Mouse (Mus musculus): ENCODE measurements around the gene BC016579.

DNA sequence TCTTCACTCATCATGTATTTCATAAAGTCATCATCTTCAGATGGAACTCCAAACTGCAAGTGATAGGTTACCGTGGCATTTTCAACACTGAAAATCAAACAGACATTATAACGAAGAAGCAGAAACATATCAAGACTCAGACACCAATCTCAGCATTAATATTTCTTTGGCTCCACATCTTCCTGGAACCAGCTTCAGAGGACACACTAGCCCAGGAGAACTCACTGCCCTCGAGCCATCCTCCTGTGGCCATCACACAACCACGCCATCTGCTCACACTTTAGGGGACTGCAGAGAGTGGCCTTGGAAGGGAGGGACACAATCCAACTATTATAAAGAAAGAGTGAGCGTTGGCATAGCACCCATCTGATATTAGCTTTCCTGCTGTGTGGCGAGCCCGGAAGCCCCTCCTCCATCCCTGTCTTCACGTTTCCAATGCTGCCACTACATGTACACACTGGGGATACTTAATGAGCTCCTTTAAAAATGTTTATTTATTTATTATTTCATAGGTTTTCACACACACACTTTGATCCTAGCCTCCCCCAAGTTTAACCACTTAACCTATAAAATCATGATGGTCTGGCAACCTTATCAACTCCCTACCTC, 24.3 kb downstream of the BC016579 start:
- TF ChIP-seq TAL1 (conservative IDR thresholded peaks at IDR 0.05; ENCODE audit: low read depth, low read length), result no peak
- no peak for TF ChIP-seq CTCF (IDR thresholded peaks at IDR 0.05; ENCODE audit: low read depth, low read length)

Data from G1E (cell line).